Mouse (Mus musculus) cerebellum, postnatal 36 days (tissue): Measurements from ENCODE around the gene Defb28.

Experiments
- DNase-seq, 2 experiments: peaks; one replicate each; pipeline ENCODE4 v3.0.0; 2021 to 2022; ENCODE audit warnings: mixed read lengths in 2 of 2

Gene Defb28

GRCm38 (mm10) chr2:152569881-152570280 lies 51.8 kb downstream of the Defb28 start:
- no peak for DNase-seq

- no peak for DNase-seq
These were observed 52.3 kb downstream of the Defb28 start for GRCm38 (mm10) chr2:152570313-152570712.
